Mouse (Mus musculus) ES-E14 (cell line): ENCODE measurements around the gene Ank3. TPM values are rescaled to one million over a fixed set of nuclear protein-coding genes. Genes with fewer than 3 reads are reported as not detected.

ENCODE experiments used
- DNase-seq: peaks from one replicate; pipeline ENCODE4 v3.0.0-alpha.2; 2013; ENCODE audit warnings: low read depth, low spot score
- H3K27ac ChIP-seq: 2 replicates; pipeline ENCODE4 v1.5.1; 2012; ENCODE audit warnings: low read depth, mild to moderate bottlenecking, low read length, moderate library complexity, mixed read lengths; ENCODE audit not compliant: poor library complexity, insufficient read depth, severe bottlenecking
- H3K36me3 ChIP-seq: 2 replicates; pipeline ENCODE4 v1.6.1; 2012; ENCODE audit warnings: mild to moderate bottlenecking, low read length, moderate library complexity, mixed read lengths; ENCODE audit not compliant: control insufficient read depth, poor library complexity, insufficient read depth, severe bottlenecking
- H3K4me1 ChIP-seq, 2 experiments: fragments of 150-350 bp in 1 of 2; sonication (generic) in 1 of 2; 2 replicates each; pipeline ENCODE4 v1.6.1; 2012; ENCODE audit warnings: low read length in 2 of 2, mild to moderate bottlenecking in 1 of 2, mixed read lengths in 1 of 2; ENCODE audit not compliant: control insufficient read depth in 2 of 2, insufficient read depth in 2 of 2, poor library complexity in 1 of 2
- H3K4me3 ChIP-seq, 2 experiments: fragments of 150-350 bp in 1 of 2; sonication (generic) in 1 of 2; 2 replicates each; pipeline ENCODE4 v1.5.1; 2012; ENCODE audit warnings: low read length in 2 of 2, low read depth in 1 of 2, mild to moderate bottlenecking in 1 of 2, mixed read lengths in 1 of 2; ENCODE audit not compliant: insufficient read depth in 1 of 2, poor library complexity in 1 of 2, severe bottlenecking in 1 of 2
- H3K9ac ChIP-seq: 2 replicates; pipeline ENCODE4 v1.6.1; 2012; ENCODE audit warnings: low read depth, mild to moderate bottlenecking, low read length, mixed read lengths; ENCODE audit not compliant: poor library complexity, insufficient read depth, severe bottlenecking
- H3K9me3 ChIP-seq: fragments of 150-350 bp; sonication (generic); 2 replicates; pipeline ENCODE4 v1.6.1; 2012; ENCODE audit warnings: low read depth, mild to moderate bottlenecking, low read length; ENCODE audit not compliant: control insufficient read depth, insufficient read depth
- CHD2 ChIP-seq: IDR thresholded peaks from 2 replicates; pipeline ENCODE4 v1.6.1; 2014; ENCODE audit warnings: mild to moderate bottlenecking, low read depth, low read length, inconsistent platforms
- HCFC1 ChIP-seq: IDR thresholded peaks from 2 replicates; pipeline ENCODE4 v1.6.1; 2012; ENCODE audit warnings: low read length, inconsistent platforms, borderline replicate concordance; ENCODE audit not compliant: insufficient read depth
- MAFK ChIP-seq: IDR thresholded peaks from 2 replicates; pipeline ENCODE4 v1.6.1; 2014; ENCODE audit warnings: mild to moderate bottlenecking, low read depth, low read length, inconsistent platforms; ENCODE audit not compliant: insufficient read depth
- ZC3H11A ChIP-seq: IDR thresholded peaks from 2 replicates; pipeline ENCODE4 v1.6.1; 2012; ENCODE audit warnings: low read depth, mild to moderate bottlenecking, inconsistent platforms, low read length, borderline replicate concordance
- ZNF384 ChIP-seq: IDR thresholded peaks from 2 replicates; pipeline ENCODE4 v1.6.1; 2012; ENCODE audit warnings: low read depth, low read length, inconsistent platforms
- in situ Hi-C, 2 experiments: fragments of 600-800 bp; cut with MboI; formaldehyde crosslinking; loops; one replicate each; pipeline ENCODE4 v1.15.1; 2025; ENCODE audit warnings: low sequenced_read_pairs in 2 of 2, inconsistent platforms in 1 of 2; ENCODE audit not compliant: unreplicated experiment in 2 of 2
- total RNA-seq: library from RNA; depleted of rRNA; stranded (reverse); fragments of 300-350 nt; gene quantifications from 2 replicates; pipeline ENCODE4 v1.2.3, GENCODE M21; 2012

Ank3 gene
- total RNA-seq, 1 experiment, result 6.5 TPM

- Histone ChIP-seq H3K9me3 (no peaks in the 10 kb centered on the region), H3K4me1 (peaks cover 2 to 3% of the 10 kb centered on the region in 2 experiments; a peak in 2 of 4 replicates), H3K36me3 (no peaks in the 10 kb centered on the region), H3K9ac (no peak overlapping the region), H3K4me3 (no peak overlapping the region), H3K27ac (no peak overlapping the region)
- DNase-seq, result no peak
- in situ Hi-C loops, result loop anchor here in 1 of 2 experiments (25.0 kb wide), 1 partner anchor 412 kb away; no protein-coding TSS in a partner anchor
- TF ChIP-seq HCFC1, result no peak
- no peak for TF ChIP-seq ZC3H11A
- no peak for TF ChIP-seq ZNF384
- TF ChIP-seq MAFK, result no peak
- no peak for TF ChIP-seq CHD2
These were observed 476.2 kb downstream of the Ank3 start for GRCm38 (mm10) chr10:69874806-69875205.

- no peak overlapping the region for H3K4me3 ChIP-seq
These were observed 485.5 kb downstream of the Ank3 start for GRCm38 (mm10) chr10:69883935-69884680.

GRCm38 (mm10) chr10:69888399-69888798 lies 489.8 kb downstream of the Ank3 start:
- Histone ChIP-seq H3K36me3 (no peaks in the 10 kb centered on the region), H3K9ac (no peak overlapping the region), H3K4me3 (peak overlapping the region in 1 of 2 experiments; percentile 32; a peak in 2 of 4 replicates), H3K27ac (peak overlapping the region; percentile 52; the same call in 1 of the 2 replicates), H3K4me1 (peaks cover 0 to 2% of the 10 kb centered on the region in 2 experiments; a peak in 1 of 4 replicates), H3K9me3 (no peaks in the 10 kb centered on the region)
- TF ChIP-seq ZNF384 (no peak), MAFK (no peak), HCFC1 (peak; percentile 92), CHD2 (0 out of 2 replicates have a peak, but pooled peaks have one; percentile 20), ZC3H11A (no peak)
- peak; percentile 68 for DNase-seq
- in situ Hi-C loops, result no loop called here

More at GRCm38 (mm10) chr10:69883935-69884680, 485.5 kb downstream of the Ank3 start:
- no peaks in the 10 kb centered on the region for H3K9me3 ChIP-seq
- in situ Hi-C loops, result no loop called here
- no peaks in the 10 kb centered on the region for H3K36me3 ChIP-seq
- DNase-seq, result no peak
- H3K9ac ChIP-seq, result no peak overlapping the region
- TF ChIP-seq CHD2, result no peak
- TF ChIP-seq ZC3H11A, result no peak
- TF ChIP-seq HCFC1, result no peak
- TF ChIP-seq ZNF384, result no peak
- TF ChIP-seq MAFK, result no peak
- peaks cover 0 to 2% of the 10 kb centered on the region in 2 experiments; a peak in 1 of 4 replicates for H3K4me1 ChIP-seq
- H3K27ac ChIP-seq, result no peak overlapping the region

- peak; percentile 26 for DNase-seq
These were observed 491.2 kb downstream of the Ank3 start for GRCm38 (mm10) chr10:69889779-69890178.

More at GRCm38 (mm10) chr10:69889779-69890178, 491.2 kb downstream of the Ank3 start:
- in situ Hi-C loops, result no loop called here
- Histone ChIP-seq H3K4me1 (peaks cover 0 to 2% of the 10 kb centered on the region in 2 experiments; a peak in 1 of 4 replicates), H3K27ac (no peak overlapping the region), H3K9me3 (no peaks in the 10 kb centered on the region), H3K36me3 (no peaks in the 10 kb centered on the region), H3K4me3 (no peak overlapping the region), H3K9ac (no peak overlapping the region)
- TF ChIP-seq ZNF384 (no peak), HCFC1 (no peak), CHD2 (no peak), MAFK (no peak), ZC3H11A (no peak)
